Mouse (Mus musculus) embryonic facial prominence, embryonic 14.5 days (tissue): ENCODE data around the gene Ch25h. TPM values are rescaled to one million over a fixed set of nuclear protein-coding genes. Genes with fewer than 3 reads are reported as not detected.

Source experiments
- ATAC-seq: fragments of 200-750 bp; cut with Nextera tagmentation; 2 replicates; pipeline ENCODE4 v1.8.0; 2017; ENCODE audit warnings: low read depth, moderate number of reproducible peaks, moderate TSS enrichment
- DNase-seq: peaks from one replicate; pipeline ENCODE4 v3.0.0-alpha.2; 2015; ENCODE audit warnings: low spot score
- H3K27ac ChIP-seq: fragments of 300-500 bp; sonication (generic); replicated peaks from 2 replicates; pipeline ENCODE4 v1.5.1; 2014; ENCODE audit warnings: low read depth, mild to moderate bottlenecking, low read length, moderate library complexity
- H3K27me3 ChIP-seq: fragments of 300-500 bp; sonication (generic); replicated peaks from 2 replicates; pipeline ENCODE4 v1.6.1; 2014; ENCODE audit warnings: low read length; ENCODE audit not compliant: control insufficient read depth, insufficient read depth
- H3K36me3 ChIP-seq: fragments of 300-500 bp; sonication (generic); 2 replicates; pipeline ENCODE4 v1.6.1; 2014; ENCODE audit warnings: low read length, mixed read lengths; ENCODE audit not compliant: control insufficient read depth, insufficient read depth
- H3K4me1 ChIP-seq: fragments of 300-500 bp; sonication (generic); 2 replicates; pipeline ENCODE4 v1.6.1; 2014; ENCODE audit warnings: antibody characterized with exemption, low read length; ENCODE audit not compliant: control insufficient read depth, insufficient read depth
- H3K4me2 ChIP-seq: fragments of 300-500 bp; sonication (generic); 2 replicates; pipeline ENCODE4 v1.6.1; 2014; ENCODE audit warnings: low read depth, mild to moderate bottlenecking, low read length, moderate library complexity, mixed read lengths
- H3K4me3 ChIP-seq: fragments of 300-500 bp; sonication (generic); 2 replicates; pipeline ENCODE4 v1.5.1; 2014; ENCODE audit warnings: low read depth, mild to moderate bottlenecking, low read length
- H3K9ac ChIP-seq: fragments of 300-500 bp; sonication (generic); 2 replicates; pipeline ENCODE4 v1.6.1; 2014; ENCODE audit warnings: low read depth, mild to moderate bottlenecking, low read length, moderate library complexity, mixed read lengths
- H3K9me3 ChIP-seq: fragments of 300-500 bp; sonication (generic); 2 replicates; pipeline ENCODE4 v1.6.1; 2016; ENCODE audit warnings: low read length; ENCODE audit not compliant: control insufficient read depth
- WGBS: fragments of 180-500 bp; shearing (Covaris S2); extraction: QIAGEN DNeasy Blood & Tissue Kit; methylation state at CpG from one replicate; pipeline ENCODE4 v1.1.7; 2014; 5-methylcytosine and 5-hydroxymethylcytosine counted together
- polyA plus RNA-seq: library from polyadenylated mRNA; unstranded; fragments of >200 nt; fragmentation: Nextera tagmentation; extraction: Ambion mirVana; gene quantifications from 2 replicates; pipeline ENCODE4 v1.2.1, GENCODE M21; 2014

Gene Ch25h
- polyA plus RNA-seq, 1 experiment from 2014 or later: 7.3 TPM

- 93% methylated on average over 13 of the region's 13 CpGs for WGBS
- Histone ChIP-seq H3K4me1 (no peaks in the 10 kb centered on the region), H3K4me2 (no peak overlapping the region), H3K4me3 (no peak overlapping the region), H3K9ac (no peak overlapping the region), H3K27ac (no peak overlapping the region), H3K9me3 (no peaks in the 10 kb centered on the region), H3K36me3 (peaks cover 23% of the 10 kb centered on the region; the same call in 1 of the 2 replicates), H3K27me3 (no peaks in the 10 kb centered on the region)
- no peak for DNase-seq
- ATAC-seq: no peak
These were observed 43.0 kb upstream of the Ch25h start for GRCm38 (mm10) chr19:34517812-34518594.

- 89% methylated on average over 3 of the region's 3 CpGs for WGBS
These were observed 42.2 kb upstream of the Ch25h start for GRCm38 (mm10) chr19:34517197-34517596.

GRCm38 (mm10) chr19:34516346-34516745 is 41.4 kb upstream of the Ch25h start:
- Histone ChIP-seq H3K4me2 (no peak overlapping the region), H3K4me3 (no peak overlapping the region), H3K9ac (no peak overlapping the region), H3K36me3 (peaks cover 22% of the 10 kb centered on the region; the same call in 1 of the 2 replicates), H3K27me3 (no peaks in the 10 kb centered on the region), H3K9me3 (no peaks in the 10 kb centered on the region), H3K27ac (no peak overlapping the region), H3K4me1 (no peaks in the 10 kb centered on the region)
- DNase-seq: no peak
- ATAC-seq: no peak
- WGBS: 70% methylated on average over 2 of the region's 2 CpGs

More at GRCm38 (mm10) chr19:34517197-34517596, 42.2 kb upstream of the Ch25h start:
- ATAC-seq (no peak), DNase-seq (no peak)
- Histone ChIP-seq H3K4me3 (no peak overlapping the region), H3K36me3 (peaks cover 23% of the 10 kb centered on the region; the same call in 1 of the 2 replicates), H3K27me3 (no peaks in the 10 kb centered on the region), H3K27ac (no peak overlapping the region), H3K9me3 (no peaks in the 10 kb centered on the region), H3K9ac (no peak overlapping the region), H3K4me1 (no peaks in the 10 kb centered on the region), H3K4me2 (no peak overlapping the region)

- Histone ChIP-seq H3K27me3 (no peaks in the 10 kb centered on the region), H3K9ac (no peak overlapping the region), H3K27ac (no peak overlapping the region), H3K4me3 (no peak overlapping the region), H3K36me3 (peaks cover 15% of the 10 kb centered on the region; the same call in 1 of the 2 replicates), H3K4me2 (no peak overlapping the region), H3K9me3 (no peaks in the 10 kb centered on the region), H3K4me1 (no peaks in the 10 kb centered on the region)
- 61% methylated on average over 3 of the region's 3 CpGs for WGBS
- ATAC-seq (no peak), DNase-seq (no peak)
These were observed 40.7 kb upstream of the Ch25h start for GRCm38 (mm10) chr19:34515681-34516080.

GRCm38 (mm10) chr19:34511528-34511927 is 36.6 kb upstream of the Ch25h start:
- no peak overlapping the region for H3K27ac ChIP-seq
- no peaks in the 10 kb centered on the region for H3K27me3 ChIP-seq
- H3K9me3 ChIP-seq: no peaks in the 10 kb centered on the region
- H3K4me2 ChIP-seq: no peak overlapping the region
- H3K4me3 ChIP-seq: no peak overlapping the region
- H3K36me3 ChIP-seq: 0 out of 2 replicates have a peak, but pooled peaks cover 12% of the 10 kb centered on the region
- H3K9ac ChIP-seq: no peak overlapping the region
- no peaks in the 10 kb centered on the region for H3K4me1 ChIP-seq
- WGBS: 51% methylated on average over 8 of the region's 8 CpGs
- ATAC-seq: no peak
- no peak for DNase-seq

GRCm38 (mm10) chr19:34510717-34511116 is 35.8 kb upstream of the Ch25h start:
- H3K4me2 ChIP-seq: no peak overlapping the region
- H3K36me3 ChIP-seq: peaks cover 19% of the 10 kb centered on the region; the same call in 1 of the 2 replicates
- H3K9ac ChIP-seq: no peak overlapping the region
- no peaks in the 10 kb centered on the region for H3K9me3 ChIP-seq
- no peak for ATAC-seq
- no peaks in the 10 kb centered on the region for H3K27me3 ChIP-seq
- no peak for DNase-seq
- no peak overlapping the region for H3K27ac ChIP-seq
- WGBS: 82% methylated on average over 5 of the region's 5 CpGs
- no peak overlapping the region for H3K4me3 ChIP-seq
- no peaks in the 10 kb centered on the region for H3K4me1 ChIP-seq

GRCm38 (mm10) chr19:34505161-34505721 is 30.3 kb upstream of the Ch25h start:
- H3K9me3 ChIP-seq: no peaks in the 10 kb centered on the region
- H3K27ac ChIP-seq: no peak overlapping the region
- peaks cover 18% of the 10 kb centered on the region; the same call in 1 of the 2 replicates for H3K36me3 ChIP-seq
- no peak overlapping the region for H3K9ac ChIP-seq
- ATAC-seq (no peak), DNase-seq (no peak)
- H3K4me3 ChIP-seq: no peak overlapping the region
- no peaks in the 10 kb centered on the region for H3K27me3 ChIP-seq
- 89% methylated on average over 12 of the region's 12 CpGs for WGBS
- H3K4me2 ChIP-seq: no peak overlapping the region
- no peaks in the 10 kb centered on the region for H3K4me1 ChIP-seq

- no peak overlapping the region for H3K27ac ChIP-seq
- DNase-seq: peak; percentile 59
- H3K9me3 ChIP-seq: no peaks in the 10 kb centered on the region
- WGBS: 47% methylated on average over 4 of the region's 4 CpGs
- H3K4me2 ChIP-seq: no peak overlapping the region
- H3K4me3 ChIP-seq: no peak overlapping the region
- ATAC-seq: no peak
- H3K36me3 ChIP-seq: peaks cover 14% of the 10 kb centered on the region; the same call in 1 of the 2 replicates
- H3K27me3 ChIP-seq: no peaks in the 10 kb centered on the region
- H3K4me1 ChIP-seq: no peaks in the 10 kb centered on the region
- H3K9ac ChIP-seq: no peak overlapping the region
These were observed 25.8 kb upstream of the Ch25h start for GRCm38 (mm10) chr19:34500763-34501162.
